Mouse (Mus musculus) bone marrow macrophage, adult 2 months (primary cell): Measurements from ENCODE around the gene Rras. TPM values are rescaled to one million over a fixed set of nuclear protein-coding genes. Genes with fewer than 3 reads are reported as not detected.

Experiments
- H3K27ac ChIP-seq: 2 replicates; pipeline ENCODE4 v1.5.1; 2012; ENCODE audit warnings: low read depth, low read length; ENCODE audit not compliant: insufficient read depth
- H3K4me1 ChIP-seq: 2 replicates; pipeline ENCODE4 v1.6.1; 2012; ENCODE audit warnings: low read length; ENCODE audit not compliant: control insufficient read depth, insufficient read depth
- H3K4me3 ChIP-seq: 2 replicates; pipeline ENCODE4 v1.5.1; 2012; ENCODE audit warnings: mild to moderate bottlenecking, low read length, moderate library complexity; ENCODE audit not compliant: insufficient read depth
- CTCF ChIP-seq: IDR thresholded peaks from 2 replicates; pipeline ENCODE4 v1.5.1; 2012; ENCODE audit warnings: low read depth, mild to moderate bottlenecking, low read length, moderate library complexity
- POLR2A ChIP-seq: IDR thresholded peaks from 2 replicates; pipeline ENCODE4 v1.6.1; 2012; ENCODE audit warnings: mild to moderate bottlenecking, low read depth, low read length, borderline replicate concordance
- polyA plus RNA-seq: library from polyadenylated mRNA; stranded (reverse); fragments of >200 nt; gene quantifications from 2 replicates; pipeline ENCODE4 v1.2.4, GENCODE M21; 2012; ENCODE audit not compliant: missing spikeins, insufficient read depth, insufficient read length

Gene Rras
- polyA plus RNA-seq, 1 experiment = 123 TPM

- Histone ChIP-seq H3K4me1 (peaks cover 8% of the 10 kb centered on the region), H3K4me3 (no peak overlapping the region), H3K27ac (no peak overlapping the region)
- TF ChIP-seq POLR2A (no peak), CTCF (no peak)
Observed at GRCm38 (mm10) chr7:45024281-45025248, 6.8 kb downstream of the Rras start.

- TF ChIP-seq CTCF (no peak), POLR2A (no peak)
- Histone ChIP-seq H3K4me3 (no peak overlapping the region), H3K4me1 (peaks cover 7% of the 10 kb centered on the region), H3K27ac (no peak overlapping the region)
Observed at GRCm38 (mm10) chr7:45025601-45026220, 8.0 kb downstream of the Rras start.

GRCm38 (mm10) chr7:45026256-45026655 lies 8.5 kb downstream of the Rras start:
- Histone ChIP-seq H3K27ac (no peak overlapping the region), H3K4me1 (peaks cover 7% of the 10 kb centered on the region), H3K4me3 (no peak overlapping the region)
- TF ChIP-seq POLR2A (no peak), CTCF (no peak)

GRCm38 (mm10) chr7:45027761-45028160 lies 10.0 kb downstream of the Rras start:
- no peak overlapping the region for H3K27ac ChIP-seq
- H3K4me3 ChIP-seq = no peak overlapping the region
- TF ChIP-seq CTCF (no peak), POLR2A (no peak)
- peaks cover 7% of the 10 kb centered on the region for H3K4me1 ChIP-seq

- no peak for TF ChIP-seq CTCF
- TF ChIP-seq POLR2A = no peak
- Histone ChIP-seq H3K4me1 (peaks cover 7% of the 10 kb centered on the region), H3K4me3 (no peak overlapping the region), H3K27ac (no peak overlapping the region)
Observed at GRCm38 (mm10) chr7:45028351-45028750, 10.6 kb downstream of the Rras start.

- Histone ChIP-seq H3K27ac (no peak overlapping the region), H3K4me1 (peaks cover 5% of the 10 kb centered on the region), H3K4me3 (no peak overlapping the region)
- TF ChIP-seq CTCF (no peak), POLR2A (no peak)
Observed at GRCm38 (mm10) chr7:45029995-45030394, 12.2 kb downstream of the Rras start.

- H3K27ac ChIP-seq = no peak overlapping the region
- peaks cover 5% of the 10 kb centered on the region for H3K4me1 ChIP-seq
- H3K4me3 ChIP-seq = no peak overlapping the region
- TF ChIP-seq CTCF (no peak), POLR2A (no peak)
Observed at GRCm38 (mm10) chr7:45030857-45031256, 13.1 kb downstream of the Rras start.

- Histone ChIP-seq H3K27ac (no peak overlapping the region), H3K4me3 (no peak overlapping the region), H3K4me1 (no peaks in the 10 kb centered on the region)
- TF ChIP-seq POLR2A (no peak), CTCF (no peak)
Observed at GRCm38 (mm10) chr7:45033722-45034359, 16.1 kb downstream of the Rras start.

- H3K4me1 ChIP-seq = no peaks in the 10 kb centered on the region
- H3K27ac ChIP-seq = no peak overlapping the region
- TF ChIP-seq CTCF (no peak), POLR2A (no peak)
- H3K4me3 ChIP-seq = no peak overlapping the region
Observed at GRCm38 (mm10) chr7:45035631-45036030, 17.9 kb downstream of the Rras start.
